Mouse (Mus musculus): ENCODE measurements around the gene Fgf12.

Gene Fgf12

GRCm38 (mm10) chr16:28323576-28323975 lies 429.3 kb downstream of the Fgf12 start:
- no peak for DNase-seq (ENCODE audit: low read depth)

- DNase-seq (ENCODE audit: low read depth) = no peak
Observed at GRCm38 (mm10) chr16:28311618-28312017, 441.2 kb downstream of the Fgf12 start.

- no peak for DNase-seq (ENCODE audit: low read depth)
Observed at GRCm38 (mm10) chr16:28303889-28304288, 449.0 kb downstream of the Fgf12 start.

- no peak for DNase-seq (ENCODE audit: low read depth)
Observed at GRCm38 (mm10) chr16:28289689-28290330, 463.1 kb downstream of the Fgf12 start.

GRCm38 (mm10) chr16:28257904-28258303 lies 495.0 kb downstream of the Fgf12 start:
- no peak for DNase-seq (ENCODE audit: low read depth)

GRCm38 (mm10) chr16:28254303-28254702 lies 498.6 kb downstream of the Fgf12 start:
- DNase-seq (ENCODE audit: low read depth) = no peak

- no peak for DNase-seq (ENCODE audit: low read depth)
Observed at GRCm38 (mm10) chr16:28251930-28252329, 500.9 kb downstream of the Fgf12 start.

- no peak for DNase-seq (ENCODE audit: low read depth)
Observed at GRCm38 (mm10) chr16:28242867-28243649, 509.8 kb downstream of the Fgf12 start.

GRCm38 (mm10) chr16:28239382-28239781 lies 513.5 kb downstream of the Fgf12 start:
- DNase-seq (ENCODE audit: low read depth) = no peak

- no peak for DNase-seq (ENCODE audit: low read depth)
Observed at GRCm38 (mm10) chr16:28238019-28238868, 514.6 kb downstream of the Fgf12 start.

- no peak for DNase-seq (ENCODE audit: low read depth)
Observed at GRCm38 (mm10) chr16:28215930-28216329, 536.9 kb downstream of the Fgf12 start.

GRCm38 (mm10) chr16:28212411-28212810 lies 540.5 kb downstream of the Fgf12 start:
- no peak for DNase-seq (ENCODE audit: low read depth)

GRCm38 (mm10) chr16:28156443-28156842 lies 596.4 kb downstream of the Fgf12 start:
- DNase-seq (ENCODE audit: low read depth) = no peak

GRCm38 (mm10) chr16:28140972-28141371 lies 611.9 kb downstream of the Fgf12 start:
- peak; percentile 8 for DNase-seq (ENCODE audit: low read depth)

GRCm38 (mm10) chr16:28127006-28127405 lies 625.9 kb downstream of the Fgf12 start:
- DNase-seq (ENCODE audit: low read depth) = no peak
